Mouse (Mus musculus) ovary, postnatal 10 days (tissue): ENCODE results near the gene Crispld2.

Source experiments
- DNase-seq: peaks from one replicate; pipeline ENCODE4 v3.0.0; 2022; ENCODE audit warnings: low spot score

Crispld2 gene

GRCm38 (mm10) chr8:120000461-120000860 is 8.2 kb downstream of the Crispld2 start:
- no peak for DNase-seq

- no peak for DNase-seq
These were observed 9.5 kb downstream of the Crispld2 start for GRCm38 (mm10) chr8:120001712-120002111.

- DNase-seq, result no peak
These were observed 10.1 kb downstream of the Crispld2 start for GRCm38 (mm10) chr8:120002348-120002747.

GRCm38 (mm10) chr8:120004154-120004702 is 12.0 kb downstream of the Crispld2 start:
- DNase-seq, result no peak

GRCm38 (mm10) chr8:120004705-120005381 is 12.6 kb downstream of the Crispld2 start:
- DNase-seq, result no peak

GRCm38 (mm10) chr8:120006645-120007160 is 14.5 kb downstream of the Crispld2 start:
- DNase-seq, result no peak

- DNase-seq, result no peak
These were observed 14.9 kb downstream of the Crispld2 start for GRCm38 (mm10) chr8:120007178-120007577.

GRCm38 (mm10) chr8:120009284-120009683 is 17.0 kb downstream of the Crispld2 start:
- no peak for DNase-seq

- no peak for DNase-seq
These were observed 20.3 kb downstream of the Crispld2 start for GRCm38 (mm10) chr8:120012491-120012890.

- no peak for DNase-seq
These were observed 20.7 kb downstream of the Crispld2 start for GRCm38 (mm10) chr8:120012927-120013326.

GRCm38 (mm10) chr8:120014267-120015023 is 22.2 kb downstream of the Crispld2 start:
- DNase-seq, result no peak

GRCm38 (mm10) chr8:120015916-120016315 is 23.7 kb downstream of the Crispld2 start:
- DNase-seq, result no peak

GRCm38 (mm10) chr8:120016424-120016823 is 24.2 kb downstream of the Crispld2 start:
- DNase-seq, result no peak

- no peak for DNase-seq
These were observed 25.1 kb downstream of the Crispld2 start for GRCm38 (mm10) chr8:120017349-120017748.

- DNase-seq, result no peak
These were observed 25.5 kb downstream of the Crispld2 start for GRCm38 (mm10) chr8:120017786-120018185.

- DNase-seq, result no peak
These were observed 26.1 kb downstream of the Crispld2 start for GRCm38 (mm10) chr8:120018379-120018778.

GRCm38 (mm10) chr8:120019297-120019696 is 27.1 kb downstream of the Crispld2 start:
- DNase-seq, result no peak

GRCm38 (mm10) chr8:120020298-120020697 is 28.1 kb downstream of the Crispld2 start:
- no peak for DNase-seq

- no peak for DNase-seq
These were observed 34.0 kb downstream of the Crispld2 start for GRCm38 (mm10) chr8:120026199-120026598.

- no peak for DNase-seq
These were observed 34.8 kb downstream of the Crispld2 start for GRCm38 (mm10) chr8:120026991-120027390.

GRCm38 (mm10) chr8:120030447-120030846 is 38.2 kb downstream of the Crispld2 start:
- DNase-seq, result no peak

- no peak for DNase-seq
These were observed 40.4 kb downstream of the Crispld2 start for GRCm38 (mm10) chr8:120032549-120033208.
